Mouse (Mus musculus): ENCODE results near the gene Rpl26.

GRCm38 (mm10) chr11:68897120-68897519 is 4.3 kb upstream of the Rpl26 start:
- TF ChIP-seq CTCF (IDR thresholded peaks at IDR 0.05; ENCODE audit: borderline replicate concordance, insufficient read depth, low read depth, low read length) (peak; percentile 67), POLR2A (IDR thresholded peaks at IDR 0.05; ENCODE audit: borderline replicate concordance, insufficient read depth, low read length) (no peak)
